Mouse (Mus musculus) urinary bladder, postnatal 36 days (tissue): ENCODE results near the gene Ybx1.

Source experiments
- DNase-seq, 2 experiments: peaks; one replicate each; pipeline ENCODE4 v3.0.0; 2022; ENCODE audit warnings: low spot score in 2 of 2, mixed read lengths in 1 of 2

The Ybx1 gene

DNA sequence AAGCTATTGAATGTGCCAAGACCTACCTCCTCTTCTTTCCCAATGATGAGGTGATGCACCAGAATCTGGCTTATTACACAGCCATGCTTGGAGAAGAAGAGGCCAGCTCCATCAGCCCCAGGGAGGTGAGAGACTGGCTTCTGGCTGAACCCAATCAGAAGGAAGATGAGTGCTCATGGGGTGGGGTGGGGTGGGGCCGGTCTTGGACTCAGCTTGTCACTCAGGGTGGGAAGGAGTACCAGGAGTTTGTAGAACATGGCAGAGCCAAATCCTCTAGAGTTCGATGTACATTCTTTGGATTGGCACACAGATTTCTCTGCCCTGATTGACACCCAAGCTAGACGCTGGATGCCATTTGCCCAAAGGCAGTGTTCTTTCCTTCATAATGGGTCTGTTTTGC lies 55.7 kb downstream of the Ybx1 start:
- no peak for DNase-seq

DNA sequence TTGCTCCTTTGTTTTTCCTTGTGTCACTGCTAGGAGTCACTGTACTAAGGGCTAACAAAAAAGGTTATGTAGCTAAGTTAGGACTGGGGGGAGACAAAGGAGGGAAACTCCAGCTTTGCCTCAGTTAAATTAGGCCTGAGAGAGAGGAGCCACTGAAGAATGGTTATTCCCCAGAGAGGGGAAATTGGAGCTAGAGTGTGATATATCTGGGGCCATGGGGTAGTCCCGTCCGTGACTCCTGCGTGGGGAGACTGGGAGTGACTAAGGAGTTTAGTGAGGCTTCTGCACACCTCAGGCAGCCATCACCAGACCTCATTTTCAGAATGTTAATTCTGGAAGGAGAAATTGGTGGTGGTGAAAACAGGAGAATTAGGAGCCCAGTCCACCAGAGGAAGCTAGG lies 60.1 kb downstream of the Ybx1 start:
- no peak for DNase-seq

DNA sequence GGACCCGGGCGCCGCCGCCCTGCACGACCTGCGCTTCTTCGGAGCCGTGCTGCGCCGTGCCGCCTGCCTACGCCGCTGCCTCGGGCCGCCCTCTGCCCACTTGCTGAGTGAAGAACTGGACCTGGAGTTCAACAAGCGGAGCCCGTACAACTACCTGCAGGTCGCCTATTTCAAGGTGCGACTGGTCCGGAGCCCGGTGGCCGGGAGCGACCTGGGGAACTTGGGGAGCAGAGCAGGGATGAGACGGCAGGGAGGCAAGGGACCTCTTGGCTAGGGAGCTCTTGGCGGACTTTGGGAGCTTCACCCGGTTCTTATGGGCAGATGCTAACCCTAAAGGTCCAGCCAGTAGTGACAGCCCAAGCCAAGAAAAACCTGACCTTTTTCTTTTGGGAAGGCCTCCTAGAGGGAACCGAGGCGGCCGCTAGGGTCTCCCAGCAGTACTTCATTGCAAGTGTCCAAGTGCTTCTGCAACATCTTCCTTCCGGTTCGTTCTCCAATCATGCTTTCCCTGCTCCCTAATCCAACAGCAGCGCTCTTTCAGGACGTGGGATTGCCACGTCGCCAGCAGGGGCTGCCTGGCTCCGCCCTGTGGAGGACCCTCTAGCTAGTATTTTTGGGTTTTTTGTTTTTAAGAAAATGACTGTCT lies 61.0 kb downstream of the Ybx1 start:
- DNase-seq: peak in 1 of 2 experiments; percentile 22

DNA sequence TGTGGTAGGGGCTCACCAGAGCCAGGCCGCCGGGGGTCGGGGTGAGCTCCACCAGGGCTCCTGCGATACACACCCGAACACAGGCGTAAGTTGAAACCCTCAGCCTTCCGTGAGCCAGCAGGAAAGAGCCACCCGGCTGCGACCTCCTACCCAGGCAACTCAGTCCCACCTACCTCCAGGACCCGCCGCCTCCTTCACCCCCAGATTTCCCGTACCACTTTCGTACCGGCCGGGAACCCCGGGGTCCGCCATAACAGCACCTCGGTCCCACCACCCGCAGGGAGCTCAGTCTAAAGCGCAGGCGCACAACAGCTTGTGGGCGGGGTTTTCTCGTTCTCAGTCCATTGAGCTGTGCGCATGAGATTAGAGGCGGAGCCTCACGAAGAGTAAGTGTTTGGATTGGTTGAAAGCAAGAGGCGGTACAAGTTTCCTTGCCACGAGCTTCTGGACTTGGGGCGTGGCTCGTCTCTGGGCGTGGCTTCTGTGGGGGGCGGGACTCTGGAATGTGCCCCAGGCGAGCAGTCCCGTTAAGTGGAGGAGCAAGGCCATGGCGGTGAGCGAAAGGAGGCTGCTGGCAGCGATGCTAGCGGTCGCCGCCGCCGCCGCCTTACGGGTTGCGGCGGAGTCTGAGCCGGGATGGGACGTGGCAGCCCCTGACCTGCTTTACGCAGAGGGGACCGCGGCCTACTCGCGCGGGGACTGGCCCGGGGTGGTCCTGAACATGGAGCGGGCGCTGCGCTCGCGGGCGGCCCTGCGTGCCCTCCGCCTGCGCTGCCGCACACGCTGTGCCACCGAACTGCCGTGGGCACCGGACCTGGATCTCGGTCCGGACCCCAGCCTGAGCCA lies 61.8 kb downstream of the Ybx1 start, which contains the start of the genes AU022252 and P3h1:
AU022252 (minus strand) TSS at position 303 of the 846 bp plus-strand sequence.
P3h1 (plus strand) TSS at position 506 of the 846 bp plus-strand sequence.
- peak; percentile 98 to 99 for DNase-seq
